In genomic region chr4:124959062-124959461, GRCm38 (mm10) we compare ENCODE assay signal across 12 mouse cellular contexts. TPM values are rescaled to one million over a fixed set of nuclear protein-coding genes. Genes with fewer than 3 reads are reported as not detected.
DNase-seq lines count a peak whose midpoint lies in the region; ATAC-seq lines count a peak whose summit lies in the region.
"Had no signal": no experiment of that assay in that cellular context is flagged by ENCODE, and none has a peak within 500 bp of the region (broad histone marks: within the 10 kb centered on the region; RNA-seq: fewer than 3 reads in every experiment).

No protein-coding gene starts in this region.

- no peaks in the 10 kb centered on the region for H3K9me3 ChIP-seq in forebrain, embryonic 10.5 days
- H3K9me3 ChIP-seq in forebrain, embryonic 16.5 days (ENCODE audit: control insufficient read depth, low read length): no peaks in the 10 kb centered on the region
- H3K9me3 ChIP-seq: intestine, embryonic 15.5 days had no signal

- 0 out of 2 replicates have a peak, but pooled peaks cover under 1% of the 10 kb centered on the region for H3K27me3 ChIP-seq in forebrain, embryonic 10.5 days (ENCODE audit: poor library complexity, severe bottlenecking)
- no peaks in the 10 kb centered on the region for H3K27me3 ChIP-seq in forebrain, embryonic 16.5 days (replicated peaks; ENCODE audit: control insufficient read depth, insufficient read depth, low read length)

- peak overlapping the region; percentile 72 for H3K27ac ChIP-seq in forebrain, embryonic 10.5 days
- no peak overlapping the region for H3K27ac ChIP-seq in forebrain, embryonic 16.5 days (ENCODE audit: low read length)
- H3K27ac ChIP-seq: intestine, embryonic 15.5 days; macrophage had no signal

- no peak overlapping the region for H3K9ac ChIP-seq in forebrain, embryonic 16.5 days (replicated peaks; ENCODE audit: low read depth, low read length)
- H3K9ac ChIP-seq: intestine, embryonic 15.5 days had no signal

- H3K4me2 ChIP-seq in forebrain, embryonic 16.5 days (ENCODE audit: low read length): no peak overlapping the region
- H3K4me2 ChIP-seq: intestine, embryonic 15.5 days had no signal

- peaks cover 35% of the 10 kb centered on the region for H3K4me1 ChIP-seq in forebrain, embryonic 10.5 days
- H3K4me1 ChIP-seq in forebrain, embryonic 16.5 days (replicated peaks; ENCODE audit: control insufficient read depth, insufficient read depth, low read length): no peaks in the 10 kb centered on the region
- H3K4me1 ChIP-seq: intestine, embryonic 15.5 days had no signal

- H3K4me3 ChIP-seq in forebrain, embryonic 10.5 days: no peak overlapping the region
- no peak overlapping the region for H3K4me3 ChIP-seq in forebrain, embryonic 16.5 days (replicated peaks; ENCODE audit: low read length)
- H3K4me3 ChIP-seq: intestine, embryonic 15.5 days had no signal

- intact Hi-C loops in left cerebral cortex, postnatal 4 days (cut with DNase I): no loop called here

- H3K36me3 ChIP-seq in forebrain, embryonic 10.5 days (replicated peaks): no peaks in the 10 kb centered on the region
- H3K36me3 ChIP-seq in forebrain, embryonic 16.5 days (ENCODE audit: control insufficient read depth, insufficient read depth): no peaks in the 10 kb centered on the region
- H3K36me3 ChIP-seq: intestine, embryonic 15.5 days had no signal

- WGBS in forebrain, embryonic 10.5 days: 78% methylated on average over 11 of the region's 11 CpGs
- WGBS in forebrain, embryonic 16.5 days: 76% methylated on average over 11 of the region's 11 CpGs

- ATAC-seq in forebrain, embryonic 16.5 days: no peak
- ATAC-seq: intestine, embryonic 15.5 days had no signal

- no peak for DNase-seq in forebrain, embryonic 10.5 days (ENCODE audit: extremely low spot score, low spot score)
- DNase-seq in urinary bladder, postnatal 14 days (ENCODE audit: low spot score): peak; percentile 51
- DNase-seq in urinary bladder, postnatal 25 days (ENCODE audit: low spot score): no peak
- DNase-seq in kidney, postnatal 14 days: peak; percentile 83
- DNase-seq in left cerebral cortex, postnatal 4 days: no peak
- no peak for DNase-seq in frontal cortex, postnatal 25 days (ENCODE audit: low spot score in 2 of 2)
- no peak for DNase-seq in spleen, adult 18-20 months
- DNase-seq: thymus, postnatal 4 days had no signal

RNA-seq across cellular contexts. Expression of gene Cdca8, which starts 20.0 kb away (rescaled TPM):
- polyA plus RNA-seq in forebrain, embryonic 10.5 days (2016; fragmentation: Nextera tagmentation; extraction: Ambion mirVana): 293 and 297 TPM in 2 replicates
- 70.0 and 76.6 TPM in 2 replicates for polyA plus RNA-seq in forebrain, embryonic 16.5 days (2015; fragmentation: Nextera tagmentation; extraction: Ambion mirVana)
- total RNA-seq in left cerebral cortex, postnatal 4 days (2021): 10 to 100 TPM; 10.6 to 11.3 TPM

RNA-seq across cellular contexts. Expression of gene 9930104L06Rik, which starts 22.2 kb away (rescaled TPM):
- polyA plus RNA-seq in forebrain, embryonic 10.5 days (2016; fragmentation: Nextera tagmentation; extraction: Ambion mirVana): 16.4 and 17.5 TPM in 2 replicates
- polyA plus RNA-seq in forebrain, embryonic 16.5 days (2015; fragmentation: Nextera tagmentation; extraction: Ambion mirVana): 17.1 and 17.2 TPM in 2 replicates
- 10 to 100 TPM; 16.3 to 18.6 TPM for total RNA-seq in left cerebral cortex, postnatal 4 days (2021)

RNA-seq across cellular contexts. Expression of gene Rspo1, which starts 27.2 kb away (rescaled TPM):
- 40.0 and 46.8 TPM in 2 replicates for polyA plus RNA-seq in forebrain, embryonic 10.5 days (2016; fragmentation: Nextera tagmentation; extraction: Ambion mirVana)
- polyA plus RNA-seq in forebrain, embryonic 16.5 days (2015; fragmentation: Nextera tagmentation; extraction: Ambion mirVana): 1.1 and 1.3 TPM in 2 replicates
- 1 to 10 TPM; 1.1 to 1.4 TPM for total RNA-seq in left cerebral cortex, postnatal 4 days (2021)
- total RNA-seq: MEL had no signal
- polyA plus RNA-seq: macrophage had no signal

RNA-seq across cellular contexts. Expression of gene Gnl2, which starts 57.3 kb away (rescaled TPM):
- polyA plus RNA-seq in forebrain, embryonic 10.5 days (2016; fragmentation: Nextera tagmentation; extraction: Ambion mirVana): 99.7 and 107 TPM in 2 replicates
- 101 and 107 TPM in 2 replicates for polyA plus RNA-seq in forebrain, embryonic 16.5 days (2015; fragmentation: Nextera tagmentation; extraction: Ambion mirVana)
- total RNA-seq in left cerebral cortex, postnatal 4 days (2021): 10 to 100 TPM; 80.4 to 83.5 TPM

Comparison
In these comparisons a context has a peak if more than half of its experiments do, and no peak if none do; other contexts are left out.
1. DNase-seq: peak in urinary bladder, postnatal 14 days (single experiment) and kidney, postnatal 14 days (single experiment); none in forebrain, embryonic 10.5 days (single experiment), urinary bladder, postnatal 25 days (single experiment), left cerebral cortex, postnatal 4 days (single experiment), frontal cortex, postnatal 25 days (0 of 2) and spleen, adult 18-20 months (0 of 2).
2. RNA of gene Rspo1, which starts 27.2 kb away (polyA plus RNA-seq): 40.0 to 46.8 TPM in forebrain, embryonic 10.5 days; 1.1 to 1.3 TPM in forebrain, embryonic 16.5 days; every median in the first group is over 10 times any median in the second.